Comparison of ENCODE assay signal across 8 mouse cellular contexts in genomic region chr7:89499516-89500307, GRCm38 (mm10). TPM values are rescaled to one million over a fixed set of nuclear protein-coding genes. Genes with fewer than 3 reads are reported as not detected.
A peak's percentile ranks its signal among the peaks of the same experiment; 100 is the strongest.
DNase-seq lines count a peak whose midpoint lies in the region; ATAC-seq and TF ChIP-seq lines count a peak whose summit lies in the region.

No protein-coding gene starts in this region.

- WGBS in forebrain, embryonic 15.5 days: 11% methylated on average over 17 of the region's 17 CpGs

- no peak overlapping the region for H3K4me3 ChIP-seq in ES-E14 (ENCODE audit: insufficient read depth in 1 of 2, low read depth in 1 of 2, low read length in 2 of 2, poor library complexity in 1 of 2, severe bottlenecking in 1 of 2)
- H3K4me3 ChIP-seq in forebrain, embryonic 15.5 days: 0 out of 2 replicates have a peak overlapping the region, but pooled peaks have one; percentile 5
- H3K4me3 ChIP-seq in layer of hippocampus, adult 2 months: peak overlapping the region; percentile 47

- TF ChIP-seq CTCF in layer of hippocampus, adult 2 months (conservative IDR thresholded peaks at IDR 0.05): peak; percentile 95

- DNase-seq in ES-E14 (ENCODE audit: low read depth, low spot score): peak; percentile 45
- DNase-seq in heart, postnatal 36 days: peak; percentile 50 to 66
- DNase-seq in layer of hippocampus, adult 2 months (ENCODE audit: low spot score in 2 of 2): peak; percentile 78 to 81
- peak; percentile 56 to 68 for DNase-seq in lung, adult 18-20 months
- DNase-seq in ovary, adult 18-20 months (ENCODE audit: low spot score): peak; percentile 47

- in situ Hi-C loops in ES-E14 (cut with MboI; ENCODE audit: low sequenced_read_pairs in 2 of 2, unreplicated experiment in 2 of 2): loop anchor here (10.0 to 25.0 kb wide), 3 partner anchors 338 to 763 kb away; partner anchors contain the start of gene Ccdc83 (in 1 of the 2)

- no peaks in the 10 kb centered on the region for H3K4me1 ChIP-seq in ES-E14 (ENCODE audit: control insufficient read depth in 2 of 2, insufficient read depth in 2 of 2, low read length in 2 of 2, poor library complexity in 1 of 2)
- peaks cover 22% of the 10 kb centered on the region for H3K4me1 ChIP-seq in forebrain, embryonic 15.5 days

- H3K4me2 ChIP-seq in forebrain, embryonic 15.5 days (replicated peaks): peak overlapping the region; percentile 30

- H3K9ac ChIP-seq in ES-E14 (ENCODE audit: insufficient read depth, low read depth, low read length, poor library complexity, severe bottlenecking): no peak overlapping the region
- no peak overlapping the region for H3K9ac ChIP-seq in forebrain, embryonic 15.5 days (replicated peaks)

- ATAC-seq in cerebellum, adult (ENCODE audit: insufficient number of reproducible peaks, low FRiP score, low TSS enrichment): peak; percentile 71; the same call in 1 of the 2 replicates
- ATAC-seq in forebrain, embryonic 15.5 days (replicated peaks): peak; percentile 96
- no peak for ATAC-seq in inflammation-experienced regulatory T-cells, adult 6 months

- no peaks in the 10 kb centered on the region for H3K9me3 ChIP-seq in ES-E14 (ENCODE audit: control insufficient read depth, insufficient read depth, low read depth, low read length)
- no peaks in the 10 kb centered on the region for H3K9me3 ChIP-seq in forebrain, embryonic 15.5 days

- intact Hi-C loops in heart, postnatal 36 days (cut with DNase I): loop anchor here (1.0 to 5.0 kb wide), 3 partner anchors 343 to 409 kb away; no protein-coding TSS in a partner anchor

- no peak overlapping the region for H3K27ac ChIP-seq in ES-E14 (ENCODE audit: insufficient read depth, low read depth, low read length, poor library complexity, severe bottlenecking)
- 0 out of 2 replicates have a peak overlapping the region, but pooled peaks have one; percentile 13 for H3K27ac ChIP-seq in forebrain, embryonic 15.5 days (replicated peaks)
- H3K27ac ChIP-seq in layer of hippocampus, adult 2 months: no peak overlapping the region; the same call in 1 of the 2 replicates

- H3K36me3 ChIP-seq in ES-E14 (ENCODE audit: control insufficient read depth, insufficient read depth, low read length, poor library complexity, severe bottlenecking): no peaks in the 10 kb centered on the region
- H3K36me3 ChIP-seq in forebrain, embryonic 15.5 days: no peaks in the 10 kb centered on the region

- H3K27me3 ChIP-seq in forebrain, embryonic 15.5 days: no peaks in the 10 kb centered on the region

TF ChIP-seq in ES-E14, 5 proteins besides CTCF, POLR2A, EP300 and RAD21:
- no peak for TF ChIP-seq CHD2 (IDR thresholded peaks at IDR 0.05; ENCODE audit: low read depth, low read length)
- TF ChIP-seq HCFC1 (IDR thresholded peaks at IDR 0.05; ENCODE audit: borderline replicate concordance, insufficient read depth, low read length): no peak
- TF ChIP-seq ZC3H11A (IDR thresholded peaks at IDR 0.05; ENCODE audit: borderline replicate concordance, low read depth, low read length): peak; percentile 85
- TF ChIP-seq ZNF384 (IDR thresholded peaks at IDR 0.05; ENCODE audit: low read depth, low read length): no peak
- no peak for TF ChIP-seq MAFK (IDR thresholded peaks at IDR 0.05; ENCODE audit: insufficient read depth, low read depth, low read length)

RNA-seq across cellular contexts. Expression of gene Prss23, which starts 27.3 kb away (rescaled TPM):
- total RNA-seq in ES-E14 (2012; rRNA removed): 72.3 and 126 TPM in 2 replicates
- polyA plus RNA-seq in forebrain, embryonic 15.5 days (2015; fragmentation: Nextera tagmentation; extraction: Ambion mirVana): 10.6 and 12.5 TPM in 2 replicates
- 10 to 100 TPM; 26.8 to 27.2 TPM for total RNA-seq in heart, postnatal 36 days (2021)
- total RNA-seq in layer of hippocampus, adult 2 months (2021): 10 to 100 TPM; 16.7 to 18.1 TPM
- not detected for polyA plus RNA-seq in inflammation-experienced regulatory T-cells, adult 6 months (2017; shearing (Covaris generic))

Comparison
In these comparisons a context has a peak if more than half of its experiments do, and no peak if none do; other contexts are left out.
1. H3K4me3 ChIP-seq: peak in forebrain, embryonic 15.5 days (single experiment) and layer of hippocampus, adult 2 months (single experiment); none in ES-E14 (0 of 2).
2. Peak in every context shown above with its lines, with median percentiles within 50 percentile points of each other: DNase-seq.